Mouse (Mus musculus): ENCODE data around the gene Tff3. TPM values are rescaled to one million over a fixed set of nuclear protein-coding genes. Genes with fewer than 3 reads are reported as not detected.

The Tff3 gene
- polyA plus RNA-seq, 1 experiment from 2014 or later: not detected

GRCm38 (mm10) chr17:31082296-31083078 is 47.0 kb downstream of the Tff3 start:
- 92% methylated on average over 4 of the region's 4 CpGs for WGBS
- Histone ChIP-seq H3K9me3 (replicated peaks) (no peaks in the 10 kb centered on the region), H3K36me3 (no peaks in the 10 kb centered on the region), H3K4me1 (peaks cover 27% of the 10 kb centered on the region), H3K27ac (no peak overlapping the region), H3K27me3 (ENCODE audit: low read depth, poor library complexity, severe bottlenecking) (no peaks in the 10 kb centered on the region), H3K4me3 (no peak overlapping the region)
- no peak for DNase-seq (ENCODE audit: low spot score)

GRCm38 (mm10) chr17:31079078-31079840 is 50.2 kb downstream of the Tff3 start:
- no peaks in the 10 kb centered on the region for H3K36me3 ChIP-seq
- peak overlapping the region; percentile 42; the same call in 1 of the 2 replicates for H3K27ac ChIP-seq
- no peaks in the 10 kb centered on the region for H3K9me3 ChIP-seq (replicated peaks)
- DNase-seq (ENCODE audit: low spot score): no peak
- WGBS: 66% methylated on average over 12 of the region's 12 CpGs
- no peak overlapping the region for H3K4me3 ChIP-seq
- H3K27me3 ChIP-seq (ENCODE audit: low read depth, poor library complexity, severe bottlenecking): no peaks in the 10 kb centered on the region
- H3K4me1 ChIP-seq: peaks cover 47% of the 10 kb centered on the region

GRCm38 (mm10) chr17:31078581-31078980 is 50.9 kb downstream of the Tff3 start:
- no peaks in the 10 kb centered on the region for H3K36me3 ChIP-seq
- H3K27me3 ChIP-seq (ENCODE audit: low read depth, poor library complexity, severe bottlenecking): no peaks in the 10 kb centered on the region
- 85% methylated on average over 11 of the region's 11 CpGs for whole genome bisulfite sequencing
- H3K27ac ChIP-seq: peak overlapping the region; percentile 42; the same call in 1 of the 2 replicates
- H3K9me3 ChIP-seq (replicated peaks): no peaks in the 10 kb centered on the region
- H3K4me3 ChIP-seq: no peak overlapping the region
- no peak for DNase-seq (ENCODE audit: low spot score)
- H3K4me1 ChIP-seq: peaks cover 54% of the 10 kb centered on the region

- H3K36me3 ChIP-seq: no peaks in the 10 kb centered on the region
- no peak overlapping the region for H3K4me3 ChIP-seq
- 77% methylated on average over 5 of the region's 5 CpGs for WGBS
- no peaks in the 10 kb centered on the region for H3K27me3 ChIP-seq (ENCODE audit: low read depth, poor library complexity, severe bottlenecking)
- no peak for DNase-seq (ENCODE audit: low spot score)
- H3K9me3 ChIP-seq (replicated peaks): no peaks in the 10 kb centered on the region
- no peak overlapping the region for H3K27ac ChIP-seq
- H3K4me1 ChIP-seq: peaks cover 64% of the 10 kb centered on the region
Measured at GRCm38 (mm10) chr17:31077561-31077960, 51.9 kb downstream of the Tff3 start.

GRCm38 (mm10) chr17:31075471-31075870 is 54.0 kb downstream of the Tff3 start:
- H3K4me3 ChIP-seq: no peak overlapping the region
- H3K27ac ChIP-seq: no peak overlapping the region; the same call in 1 of the 2 replicates
- no peaks in the 10 kb centered on the region for H3K9me3 ChIP-seq (replicated peaks)
- 86% methylated on average over 5 of the region's 5 CpGs for WGBS
- H3K27me3 ChIP-seq (ENCODE audit: low read depth, poor library complexity, severe bottlenecking): no peaks in the 10 kb centered on the region
- no peaks in the 10 kb centered on the region for H3K36me3 ChIP-seq
- DNase-seq (ENCODE audit: low spot score): no peak
- H3K4me1 ChIP-seq: peaks cover 80% of the 10 kb centered on the region

Other genes with a start within 250 kb of the Tff3 start
- gene Glp1r, start 227.8 kb downstream of the Tff3 start, polyA plus RNA-seq (2016; fragmentation: Nextera tagmentation; extraction: Ambion mirVana): 0.10 TPM in 1 of 2 replicates, not detected in the other
- gene Umodl1, start 175.0 kb downstream of the Tff3 start, polyA plus RNA-seq (2016; fragmentation: Nextera tagmentation; extraction: Ambion mirVana): 0.09 and 0.24 TPM in 2 replicates
- gene Abcg1, start 72.0 kb downstream of the Tff3 start, polyA plus RNA-seq (2016; fragmentation: Nextera tagmentation; extraction: Ambion mirVana): 4.1 and 5.0 TPM in 2 replicates
- not detected in 2 replicates for gene Tff2, start 14.6 kb upstream of the Tff3 start, polyA plus RNA-seq (2016; fragmentation: Nextera tagmentation; extraction: Ambion mirVana)
- gene Tff1, start 35.6 kb upstream of the Tff3 start, polyA plus RNA-seq (2016; fragmentation: Nextera tagmentation; extraction: Ambion mirVana): not detected in 2 replicates
- not detected in 2 replicates for gene Tmprss3, start 69.3 kb upstream of the Tff3 start, polyA plus RNA-seq (2016; fragmentation: Nextera tagmentation; extraction: Ambion mirVana)
- 0.33 and 0.74 TPM in 2 replicates for gene Ubash3a, start 78.2 kb upstream of the Tff3 start, polyA plus RNA-seq (2016; fragmentation: Nextera tagmentation; extraction: Ambion mirVana)
- 0.62 and 0.90 TPM in 2 replicates for gene Rsph1, start 147.7 kb upstream of the Tff3 start, polyA plus RNA-seq (2016; fragmentation: Nextera tagmentation; extraction: Ambion mirVana)
- 3.3 and 4.1 TPM in 2 replicates for gene Slc37a1, start 157.1 kb upstream of the Tff3 start, polyA plus RNA-seq (2016; fragmentation: Nextera tagmentation; extraction: Ambion mirVana)

Data from limb, embryonic 10.5 days (tissue).